Mouse (Mus musculus) lung, adult 2 months (tissue): ENCODE results near the gene Psen2. TPM values are rescaled to one million over a fixed set of nuclear protein-coding genes. Genes with fewer than 3 reads are reported as not detected.
A peak's percentile ranks its signal among the peaks of the same experiment; 100 is the strongest.

ENCODE experiments used
- DNase-seq: peaks from one replicate; pipeline ENCODE4 v3.0.0; 2022
- H3K4me1 ChIP-seq: fragments of 200-500 bp; 2 replicates; pipeline ENCODE4 v1.6.1; 2011; ENCODE audit warnings: low read length; ENCODE audit not compliant: control insufficient read depth, insufficient read depth
- H3K4me3 ChIP-seq: fragments of 200-500 bp; replicated peaks from 2 replicates; pipeline ENCODE3; 2011; ENCODE audit warnings: low read depth, mild to moderate bottlenecking, control low read depth, low read length; ENCODE audit errors: extremely low read depth
- CTCF ChIP-seq: fragments of 200-500 bp; IDR thresholded peaks from 2 replicates; pipeline ENCODE4 v1.5.1; 2011; ENCODE audit warnings: mild to moderate bottlenecking, low read length, control low read depth; ENCODE audit not compliant: insufficient read depth
- POLR2A ChIP-seq: fragments of 200-500 bp; IDR thresholded peaks from 2 replicates; pipeline ENCODE4 v1.6.1; 2011; ENCODE audit warnings: low read depth, mild to moderate bottlenecking, control low read depth, low read length, borderline replicate concordance; ENCODE audit errors: extremely low read depth
- WGBS: fragments of 180-500 bp; shearing (Covaris S2); methylation state at CpG from one replicate; pipeline ENCODE4 v1.1.7; 2018; 5-methylcytosine and 5-hydroxymethylcytosine counted together
- polyA plus RNA-seq: library from polyadenylated mRNA; depleted of rRNA; stranded (reverse); fragments of >200 nt; gene quantifications from 2 replicates; pipeline ENCODE4 v1.2.3, GENCODE M21; 2012

The Psen2 gene
- polyA plus RNA-seq, 1 experiment, result 74.4 TPM

- no peak for DNase-seq
- no peak for TF ChIP-seq POLR2A
- no peak for TF ChIP-seq CTCF
- Histone ChIP-seq H3K4me3 (no peak overlapping the region), H3K4me1 (peaks cover 20% of the 10 kb centered on the region)
- WGBS, result 37% methylated on average over 9 of the region's 9 CpGs
These were observed 14.3 kb upstream of the Psen2 start for GRCm38 (mm10) chr1:180277563-180277962.

GRCm38 (mm10) chr1:180274725-180275308, 11.6 kb upstream of the Psen2 start:
- DNase-seq, result no peak
- WGBS, result 51% methylated on average over 10 of the region's 10 CpGs

GRCm38 (mm10) chr1:180269033-180269432, 5.8 kb upstream of the Psen2 start:
- TF ChIP-seq POLR2A, result no peak
- no peak for TF ChIP-seq CTCF
- no peak for DNase-seq
- WGBS, result 86% methylated on average over 2 of the region's 2 CpGs
- Histone ChIP-seq H3K4me3 (no peak overlapping the region), H3K4me1 (no peaks in the 10 kb centered on the region)

More at GRCm38 (mm10) chr1:180274725-180275308, 11.6 kb upstream of the Psen2 start:
- Histone ChIP-seq H3K4me1 (peaks cover 16% of the 10 kb centered on the region), H3K4me3 (no peak overlapping the region)
- TF ChIP-seq POLR2A, result no peak

- 15% methylated on average over 12 of the region's 12 CpGs for whole genome bisulfite sequencing
- H3K4me1 ChIP-seq, result no peaks in the 10 kb centered on the region
- peak; percentile 90 for DNase-seq
- no peak overlapping the region for H3K4me3 ChIP-seq
- TF ChIP-seq POLR2A (no peak), CTCF (peak; percentile 98)
These were observed 5.2 kb upstream of the Psen2 start for GRCm38 (mm10) chr1:180268249-180269031.

- 74% methylated on average over 10 of the region's 10 CpGs for WGBS
- DNase-seq, result no peak
- Histone ChIP-seq H3K4me1 (peaks cover under 1% of the 10 kb centered on the region; the same call in 1 of the 2 replicates), H3K4me3 (no peak overlapping the region)
- TF ChIP-seq POLR2A, result no peak
- TF ChIP-seq CTCF, result no peak
These were observed 3.9 kb upstream of the Psen2 start for GRCm38 (mm10) chr1:180267151-180267550.

- 11% methylated on average over 7 of the region's 7 CpGs for WGBS
- Histone ChIP-seq H3K4me3 (no peak overlapping the region), H3K4me1 (peaks cover 7% of the 10 kb centered on the region; the same call in 1 of the 2 replicates)
- TF ChIP-seq CTCF (no peak), POLR2A (no peak)
- DNase-seq, result peak; percentile 63
These were observed 2.2 kb upstream of the Psen2 start for GRCm38 (mm10) chr1:180265399-180265798.

- peaks cover 7% of the 10 kb centered on the region; the same call in 1 of the 2 replicates for H3K4me1 ChIP-seq
- DNase-seq, result no peak
- no peak for TF ChIP-seq POLR2A
- TF ChIP-seq CTCF, result no peak
- no peak overlapping the region for H3K4me3 ChIP-seq
- WGBS, result 23% methylated on average over 10 of the region's 10 CpGs
These were observed 1.6 kb upstream of the Psen2 start for GRCm38 (mm10) chr1:180264851-180265250.

- H3K4me1 ChIP-seq, result peaks cover 7% of the 10 kb centered on the region; the same call in 1 of the 2 replicates
- H3K4me3 ChIP-seq, result no peak overlapping the region
- WGBS, result 53% methylated on average over 6 of the region's 6 CpGs
- no peak for TF ChIP-seq CTCF
- DNase-seq, result no peak
These were observed 1.2 kb upstream of the Psen2 start for GRCm38 (mm10) chr1:180264389-180264788.

- DNase-seq, result no peak
- no peak overlapping the region for H3K4me3 ChIP-seq
- WGBS, result 44% methylated on average over 8 of the region's 8 CpGs
- no peak for TF ChIP-seq POLR2A
- no peak for TF ChIP-seq CTCF
- H3K4me1 ChIP-seq, result peaks cover 7% of the 10 kb centered on the region; the same call in 1 of the 2 replicates
These were observed 1.2 kb downstream of the Psen2 start for GRCm38 (mm10) chr1:180261857-180262570.
